ENCODE assay signal across 10 mouse cellular contexts in the genomic region with DNA sequence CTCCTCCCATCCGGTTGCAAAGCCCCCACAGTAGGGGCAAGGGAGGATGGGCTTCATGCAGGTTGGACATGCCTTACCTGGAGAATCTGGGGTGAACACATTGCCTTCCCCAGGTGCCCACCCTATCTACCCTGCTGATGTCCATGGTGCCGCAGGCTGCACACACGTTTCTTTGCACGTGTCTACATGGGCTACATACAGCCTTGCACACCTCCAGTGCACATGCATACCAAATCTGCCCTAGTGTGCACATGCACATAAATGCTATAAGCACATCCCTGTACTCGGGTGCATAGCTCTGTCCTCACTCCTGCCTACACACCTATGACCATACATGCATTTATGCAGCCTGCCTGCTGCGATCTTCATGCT. TPM values are rescaled to one million over a fixed set of nuclear protein-coding genes. Genes with fewer than 3 reads are reported as not detected.
DNase-seq lines count a peak whose midpoint lies in the region; ATAC-seq and TF ChIP-seq lines count a peak whose summit lies in the region.
"Had no signal": no experiment of that assay in that cellular context is flagged by ENCODE, and none has a peak within 500 bp of the region (broad histone marks: within the 10 kb centered on the region; RNA-seq: fewer than 3 reads in every experiment).

No protein-coding gene starts in this region.

- H3K4me2 ChIP-seq in forebrain, embryonic 11.5 days (ENCODE audit: low read depth, low read length, severe bottlenecking), result peak overlapping the region; percentile 97
- H3K4me2 ChIP-seq in intestine, embryonic 15.5 days (replicated peaks), result peak overlapping the region; percentile 98
- peak overlapping the region; percentile 96 for H3K4me2 ChIP-seq in neural tube, embryonic 12.5 days (replicated peaks)

- H3K4me3 ChIP-seq in left cerebral cortex, adult 2 months, result peak overlapping the region; percentile 61
- peak overlapping the region; percentile 68 for H3K4me3 ChIP-seq in forebrain, embryonic 11.5 days (ENCODE audit: low read depth, low read length)
- H3K4me3 ChIP-seq in intestine, embryonic 15.5 days (replicated peaks), result peak overlapping the region; percentile 67
- peak overlapping the region; percentile 75 for H3K4me3 ChIP-seq in neural tube, embryonic 12.5 days

- H3K4me1 ChIP-seq in forebrain, embryonic 11.5 days (replicated peaks; ENCODE audit: control insufficient read depth, insufficient read depth, low read length), result 0 out of 2 replicates have a peak, but pooled peaks cover 1% of the 10 kb centered on the region
- H3K4me1 ChIP-seq in intestine, embryonic 15.5 days (replicated peaks), result peaks cover 23% of the 10 kb centered on the region
- H3K4me1 ChIP-seq in neural tube, embryonic 12.5 days, result peaks cover 7% of the 10 kb centered on the region

- intact Hi-C loops in left cerebral cortex, adult 2 months (cut with DNase I), result no loop called here

- no peak for DNase-seq in left cerebral cortex, adult 2 months (ENCODE audit: extremely low spot score in 1 of 2, low spot score in 2 of 2)
- DNase-seq in left cerebral cortex, adult 8-10 months (ENCODE audit: low spot score in 2 of 2), result no peak
- no peak for DNase-seq in forebrain, embryonic 11.5 days (ENCODE audit: low spot score)
- no peak for DNase-seq in thymus, postnatal 4 days
- DNase-seq in layer of hippocampus, postnatal 25 days (ENCODE audit: extremely low spot score in 1 of 2, low spot score in 1 of 2), result no peak
- no peak for DNase-seq in cerebellum, postnatal 4 days (ENCODE audit: low spot score in 2 of 2)
- DNase-seq: layer of hippocampus, adult 9-11 months had no signal

- H3K9ac ChIP-seq in forebrain, embryonic 11.5 days (ENCODE audit: low read length), result no peak overlapping the region; the same call in 1 of the 2 replicates
- H3K9ac ChIP-seq in intestine, embryonic 15.5 days, result no peak overlapping the region
- peak overlapping the region; percentile 88 for H3K9ac ChIP-seq in neural tube, embryonic 12.5 days

- no peak for TF ChIP-seq CTCF in left cerebral cortex, adult 2 months (IDR thresholded peaks at IDR 0.05)

- WGBS in forebrain, embryonic 11.5 days, result 62% methylated on average over 6 of the region's 6 CpGs
- WGBS in intestine, embryonic 15.5 days, result 73% methylated on average over 6 of the region's 6 CpGs
- 65% methylated on average over 6 of the region's 6 CpGs for WGBS in neural tube, embryonic 12.5 days

- no peak for ATAC-seq in forebrain, embryonic 11.5 days (replicated peaks; ENCODE audit: low FRiP score)
- no peak for ATAC-seq in intestine, embryonic 15.5 days
- no peak for ATAC-seq in neural tube, embryonic 12.5 days (ENCODE audit: low FRiP score, low read depth)

- H3K36me3 ChIP-seq in forebrain, embryonic 11.5 days (ENCODE audit: control insufficient read depth, insufficient read depth, low read length), result no peaks in the 10 kb centered on the region
- no peaks in the 10 kb centered on the region for H3K36me3 ChIP-seq in intestine, embryonic 15.5 days
- no peaks in the 10 kb centered on the region for H3K36me3 ChIP-seq in neural tube, embryonic 12.5 days

- H3K27me3 ChIP-seq in forebrain, embryonic 11.5 days (ENCODE audit: control insufficient read depth, insufficient read depth, low read length), result peaks cover 28% of the 10 kb centered on the region
- H3K27me3 ChIP-seq in intestine, embryonic 15.5 days (replicated peaks), result peaks cover 24% of the 10 kb centered on the region
- H3K27me3 ChIP-seq in neural tube, embryonic 12.5 days (replicated peaks), result peaks cover 41% of the 10 kb centered on the region

- H3K9me3 ChIP-seq in forebrain, embryonic 11.5 days (ENCODE audit: control insufficient read depth, low read length), result no peaks in the 10 kb centered on the region
- no peaks in the 10 kb centered on the region for H3K9me3 ChIP-seq in intestine, embryonic 15.5 days
- no peaks in the 10 kb centered on the region for H3K9me3 ChIP-seq in neural tube, embryonic 12.5 days

- H3K27ac ChIP-seq in left cerebral cortex, adult 2 months, result peak overlapping the region; percentile 93
- H3K27ac ChIP-seq in forebrain, embryonic 11.5 days (ENCODE audit: low read depth, low read length), result no peak overlapping the region
- no peak overlapping the region for H3K27ac ChIP-seq in intestine, embryonic 15.5 days
- no peak overlapping the region for H3K27ac ChIP-seq in neural tube, embryonic 12.5 days

RNA-seq across cellular contexts. Expression of a gene that starts 1.1 kb away (rescaled TPM):
- total RNA-seq in left cerebral cortex, adult 2 months (2021), result 100 to 1,000 TPM; 138 to 147 TPM
- total RNA-seq in left cerebral cortex, adult 8-10 months (2022), result 100 to 1,000 TPM; 100 to 120 (median 105) TPM
- 3.2 and 4.0 TPM in 2 replicates for polyA plus RNA-seq in forebrain, embryonic 11.5 days (2014; fragmentation: Nextera tagmentation; extraction: Ambion mirVana)
- 4.1 and 4.7 TPM in 2 replicates for polyA plus RNA-seq in intestine, embryonic 15.5 days (2015; fragmentation: Nextera tagmentation; extraction: Ambion mirVana)
- polyA plus RNA-seq in neural tube, embryonic 12.5 days (2016; fragmentation: Nextera tagmentation; extraction: Ambion mirVana), result 15.6 and 16.5 TPM in 2 replicates
- 100 to 1,000 TPM; 102 to 111 TPM for total RNA-seq in layer of hippocampus, postnatal 25 days (2021)
- total RNA-seq: MEL had no signal

RNA-seq across cellular contexts. Expression of a gene that starts 38.5 kb away (rescaled TPM):
- 10 to 100 TPM; 38.9 to 40.8 TPM for total RNA-seq in left cerebral cortex, adult 2 months (2021)
- total RNA-seq in left cerebral cortex, adult 8-10 months (2022), result 10 to 100 TPM; 27.2 to 45.1 (median 31.8) TPM
- 10.2 and 12.2 TPM in 2 replicates for polyA plus RNA-seq in forebrain, embryonic 11.5 days (2014; fragmentation: Nextera tagmentation; extraction: Ambion mirVana)
- polyA plus RNA-seq in intestine, embryonic 15.5 days (2015; fragmentation: Nextera tagmentation; extraction: Ambion mirVana), result 15.0 and 19.9 TPM in 2 replicates
- 6.3 and 7.1 TPM in 2 replicates for polyA plus RNA-seq in neural tube, embryonic 12.5 days (2016; fragmentation: Nextera tagmentation; extraction: Ambion mirVana)
- total RNA-seq in layer of hippocampus, postnatal 25 days (2021), result 10 to 100 TPM; 37.2 to 38.6 TPM
